Mouse (Mus musculus) midbrain, embryonic 15.5 days (tissue): Measurements from ENCODE around the gene Emsy. TPM values are rescaled to one million over a fixed set of nuclear protein-coding genes. Genes with fewer than 3 reads are reported as not detected.

Experiments used
- ATAC-seq: fragments of 200-750 bp; cut with Nextera tagmentation; replicated peaks from 2 replicates; pipeline ENCODE4 v1.8.0; 2017; ENCODE audit warnings: moderate TSS enrichment
- H3K27ac ChIP-seq: fragments of 300-500 bp; sonication (generic); 2 replicates; pipeline ENCODE4 v1.5.1; 2015; ENCODE audit warnings: mild to moderate bottlenecking, inconsistent platforms
- H3K27me3 ChIP-seq: fragments of 300-500 bp; sonication (generic); replicated peaks from 2 replicates; pipeline ENCODE4 v1.6.1; 2015; ENCODE audit warnings: inconsistent platforms
- H3K36me3 ChIP-seq: fragments of 300-500 bp; sonication (generic); replicated peaks from 2 replicates; pipeline ENCODE4 v1.6.1; 2015; ENCODE audit warnings: inconsistent platforms
- H3K4me1 ChIP-seq: fragments of 300-500 bp; sonication (generic); 2 replicates; pipeline ENCODE4 v1.6.1; 2015; ENCODE audit warnings: inconsistent platforms
- H3K4me2 ChIP-seq: fragments of 300-500 bp; sonication (generic); 2 replicates; pipeline ENCODE4 v1.6.1; 2015; ENCODE audit warnings: inconsistent platforms, mild to moderate bottlenecking, moderate library complexity
- H3K4me3 ChIP-seq: fragments of 300-500 bp; sonication (generic); 2 replicates; pipeline ENCODE4 v1.5.1; 2015; ENCODE audit warnings: mild to moderate bottlenecking, inconsistent platforms
- H3K9ac ChIP-seq: fragments of 300-500 bp; sonication (generic); 2 replicates; pipeline ENCODE4 v1.6.1; 2015; ENCODE audit warnings: mild to moderate bottlenecking, inconsistent platforms
- H3K9me3 ChIP-seq: fragments of 300-500 bp; sonication (generic); 2 replicates; pipeline ENCODE4 v1.6.1; 2016; ENCODE audit warnings: inconsistent platforms
- WGBS: fragments of 180-500 bp; shearing (Covaris S2); methylation state at CpG from one replicate; pipeline ENCODE4 v1.1.7; 2015; ENCODE audit warnings: mixed read lengths; 5-methylcytosine and 5-hydroxymethylcytosine counted together
- polyA plus RNA-seq: library from polyadenylated mRNA; unstranded; fragments of >200 nt; fragmentation: Nextera tagmentation; extraction: Ambion mirVana; gene quantifications from 2 replicates; pipeline ENCODE4 v1.2.1, GENCODE M21; 2015

Emsy gene
- polyA plus RNA-seq, result 34.4 and 40.8 TPM in 2 replicates

DNA sequence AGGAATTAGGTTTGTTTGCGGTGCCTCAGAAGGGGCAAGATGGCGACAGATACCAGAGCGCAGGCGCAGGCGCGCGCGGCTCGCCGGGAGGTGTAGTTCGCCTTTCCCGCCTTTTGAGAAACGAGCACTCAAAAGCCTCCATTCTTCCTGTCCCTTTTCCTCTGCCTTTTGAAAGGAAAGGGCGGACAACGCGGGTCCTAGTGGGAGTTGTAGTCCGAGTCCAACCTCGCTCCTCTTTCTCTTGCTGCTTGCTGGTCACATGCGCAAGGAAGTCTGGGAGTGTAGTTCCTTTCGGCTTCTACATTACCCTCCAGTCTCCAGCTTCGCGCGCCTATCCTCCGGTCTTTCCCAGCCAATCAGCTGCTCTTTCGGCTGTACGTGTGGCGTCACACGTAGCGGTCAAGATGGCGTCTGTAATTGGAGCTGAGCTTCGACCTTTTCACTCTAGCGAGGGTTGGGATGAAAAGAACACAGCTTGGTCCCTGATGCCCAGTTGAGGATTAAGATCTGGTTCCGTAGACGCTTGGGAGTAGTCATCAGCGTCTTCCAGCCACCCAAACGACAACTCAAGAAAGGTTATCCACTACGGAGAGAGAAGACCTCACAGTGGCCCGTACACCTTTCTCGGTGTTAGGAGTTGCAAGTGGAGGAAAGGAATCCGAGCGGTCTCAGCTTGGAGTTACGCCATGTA is at the start of gene Emsy:
Gene Emsy (minus strand): TSS at position 253 of the 691 bp plus-strand sequence.
- 0 out of 2 replicates have a peak, but pooled peaks cover 4% of the 10 kb centered on the region for H3K36me3 ChIP-seq
- peak within 1 kb of the TSS; percentile 80 for H3K9ac ChIP-seq
- peak within 1 kb of the TSS; percentile 83 for H3K4me3 ChIP-seq
- peak within 1 kb of the TSS; percentile 73 for H3K4me2 ChIP-seq
- WGBS, result under 1% methylated on average over 42 of the region's 42 CpGs
- ATAC-seq, result peak; percentile 97
- peaks cover 30% of the 10 kb centered on the region for H3K4me1 ChIP-seq
- peak within 1 kb of the TSS; percentile 90 for H3K27ac ChIP-seq
- no peaks in the 10 kb centered on the region for H3K27me3 ChIP-seq
- H3K9me3 ChIP-seq, result no peaks in the 10 kb centered on the region

DNA sequence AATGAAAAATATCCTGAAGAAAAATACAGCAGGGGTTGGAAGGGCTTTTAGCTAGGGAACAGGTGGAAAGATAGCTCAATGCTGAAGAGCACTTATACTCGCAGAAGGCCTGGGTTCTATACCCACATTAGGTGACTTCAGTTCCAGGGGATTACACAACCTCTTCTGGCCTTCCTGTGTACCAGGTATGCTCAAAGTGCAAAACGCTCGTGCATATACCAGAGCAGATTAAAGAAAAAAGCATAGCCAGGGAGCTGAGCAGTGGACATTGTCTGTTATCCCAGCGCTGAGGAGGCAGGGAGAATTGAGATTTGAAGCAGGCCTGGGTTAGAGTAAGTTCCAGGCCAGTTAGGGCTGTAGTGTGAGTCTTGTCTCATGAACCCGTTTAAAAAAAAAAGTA is 47.7 kb upstream of the Emsy start:
- 62% methylated on average over 5 of the region's 5 CpGs for WGBS
- no peak for ATAC-seq
- Histone ChIP-seq H3K4me2 (peak overlapping the region; percentile 68), H3K4me3 (peak overlapping the region; percentile 89), H3K4me1 (peaks cover 27% of the 10 kb centered on the region), H3K27ac (no peak overlapping the region), H3K36me3 (no peaks in the 10 kb centered on the region), H3K27me3 (no peaks in the 10 kb centered on the region), H3K9me3 (no peaks in the 10 kb centered on the region), H3K9ac (peak overlapping the region; percentile 87)

DNA sequence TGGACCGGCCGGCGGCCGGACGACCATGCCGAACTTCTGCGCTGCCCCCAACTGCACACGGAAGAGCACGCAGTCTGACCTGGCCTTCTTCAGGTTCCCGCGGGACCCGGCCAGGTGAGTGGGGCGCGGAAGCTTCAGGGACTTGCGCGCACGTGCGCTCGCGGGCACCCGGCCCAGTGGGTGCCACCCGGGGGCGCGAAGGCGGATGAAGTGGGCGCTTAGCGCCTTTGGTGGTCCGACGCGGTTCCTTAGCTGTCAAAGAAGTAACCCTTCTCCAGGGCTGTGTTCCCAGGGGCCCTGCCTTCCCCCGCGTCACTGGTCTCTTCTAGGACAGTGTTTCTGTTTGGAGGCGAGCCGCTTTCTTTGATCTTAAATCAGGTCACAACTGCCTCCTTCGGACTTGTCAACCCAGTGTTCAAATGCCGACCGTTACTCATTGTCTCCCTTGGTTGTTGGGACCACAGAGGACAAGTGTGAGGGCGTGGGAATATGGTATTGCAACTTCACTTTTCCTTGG is 46.8 kb upstream of the Emsy start:
- ATAC-seq, result no peak
- WGBS, result 0% methylated on average over 38 of the region's 38 CpGs

DNA sequence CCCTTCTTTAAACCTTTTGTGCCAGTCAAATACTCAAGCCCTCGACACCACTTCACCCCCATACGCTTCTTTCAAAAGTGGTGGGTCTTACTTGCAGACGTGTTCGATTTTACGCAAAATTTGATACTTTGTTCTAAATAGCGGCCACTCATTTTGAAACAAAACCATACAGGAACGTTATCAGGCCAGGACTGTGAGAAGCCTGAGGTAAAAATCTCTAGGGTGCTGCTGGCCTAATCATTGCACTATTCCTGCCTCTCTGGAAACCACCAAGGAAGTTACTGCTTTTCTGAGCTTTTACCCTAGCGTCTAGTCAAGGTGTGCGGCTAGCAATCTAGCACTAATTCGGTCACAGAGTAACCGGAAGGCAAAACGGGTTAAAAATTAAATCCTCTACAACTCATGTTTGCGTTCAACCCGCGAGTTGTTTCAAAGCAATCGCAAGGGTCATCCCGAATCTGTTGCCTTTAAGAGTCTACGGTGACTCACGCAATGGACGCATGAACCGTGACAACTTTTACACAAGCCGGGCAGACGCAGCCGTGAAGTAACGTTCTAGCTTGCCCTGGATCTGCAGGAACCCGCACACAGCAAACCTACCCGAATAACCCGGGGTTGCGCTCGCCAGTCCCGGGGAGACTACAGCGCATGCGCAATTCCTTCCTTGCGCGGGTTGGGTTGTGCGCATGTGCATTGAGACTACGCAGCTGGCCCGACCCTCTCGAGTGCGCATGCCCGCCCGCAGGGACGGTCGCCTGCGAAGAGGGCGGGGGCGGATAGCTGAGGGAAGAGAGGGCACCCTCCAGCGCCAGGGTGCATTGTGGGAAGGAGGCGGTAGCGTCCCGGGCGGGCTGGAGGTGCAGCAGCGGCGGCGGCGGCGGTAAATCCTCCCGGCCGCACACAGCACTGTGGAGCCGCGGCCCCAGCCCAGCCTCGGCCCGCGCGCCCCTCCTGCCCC is 46.0 kb upstream of the Emsy start, which contains the start of gene Thap12:
Gene Thap12 (plus strand): TSS at position 821 of the 958 bp plus-strand sequence.
- Histone ChIP-seq H3K9ac (peak within 1 kb of the TSS; percentile 87), H3K4me3 (peak within 1 kb of the TSS; percentile 89), H3K4me2 (peak within 1 kb of the TSS; percentile 68), H3K27ac (peak within 1 kb of the TSS; percentile 77), H3K27me3 (no peaks in the 10 kb centered on the region), H3K36me3 (no peaks in the 10 kb centered on the region), H3K4me1 (peaks cover 27% of the 10 kb centered on the region), H3K9me3 (no peaks in the 10 kb centered on the region)
- peak; percentile 99 for ATAC-seq
- WGBS, result 2% methylated on average over 65 of the region's 65 CpGs

More for the DNA sequence above, 46.8 kb upstream of the Emsy start:
- H3K9me3 ChIP-seq, result no peaks in the 10 kb centered on the region
- no peaks in the 10 kb centered on the region for H3K36me3 ChIP-seq
- no peaks in the 10 kb centered on the region for H3K27me3 ChIP-seq
- H3K4me1 ChIP-seq, result peaks cover 27% of the 10 kb centered on the region
- peak overlapping the region; percentile 87 for H3K9ac ChIP-seq
- H3K4me3 ChIP-seq, result peak overlapping the region; percentile 89
- H3K27ac ChIP-seq, result peak overlapping the region; percentile 77
- peak overlapping the region; percentile 68 for H3K4me2 ChIP-seq

DNA sequence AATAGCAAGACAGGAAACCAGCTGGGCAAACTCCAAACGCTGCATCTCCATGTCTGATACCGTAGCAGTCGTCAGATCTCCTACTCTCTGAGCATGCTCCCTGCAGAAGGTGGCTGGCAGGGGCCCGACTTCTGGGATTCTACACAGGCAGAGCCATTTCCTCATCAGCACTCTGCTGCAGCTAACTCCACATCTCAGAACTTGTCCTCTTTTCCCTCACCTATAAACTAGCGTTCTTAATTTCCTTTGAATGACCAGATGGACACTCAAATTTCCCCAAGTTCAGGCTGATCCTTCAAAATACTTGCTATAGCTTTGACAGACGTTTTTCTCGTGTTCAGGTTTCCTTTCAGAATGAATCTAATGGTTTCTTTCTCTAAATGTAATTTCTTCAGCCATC is 45.2 kb upstream of the Emsy start:
- H3K4me1 ChIP-seq, result peaks cover 27% of the 10 kb centered on the region
- no peaks in the 10 kb centered on the region for H3K9me3 ChIP-seq
- H3K27ac ChIP-seq, result no peak overlapping the region
- WGBS, result 60% methylated on average over 7 of the region's 7 CpGs
- ATAC-seq, result no peak
- H3K4me2 ChIP-seq, result peak overlapping the region; percentile 53
- no peaks in the 10 kb centered on the region for H3K36me3 ChIP-seq
- no peaks in the 10 kb centered on the region for H3K27me3 ChIP-seq
- H3K4me3 ChIP-seq, result peak overlapping the region; percentile 89
- H3K9ac ChIP-seq, result peak overlapping the region; percentile 58

DNA sequence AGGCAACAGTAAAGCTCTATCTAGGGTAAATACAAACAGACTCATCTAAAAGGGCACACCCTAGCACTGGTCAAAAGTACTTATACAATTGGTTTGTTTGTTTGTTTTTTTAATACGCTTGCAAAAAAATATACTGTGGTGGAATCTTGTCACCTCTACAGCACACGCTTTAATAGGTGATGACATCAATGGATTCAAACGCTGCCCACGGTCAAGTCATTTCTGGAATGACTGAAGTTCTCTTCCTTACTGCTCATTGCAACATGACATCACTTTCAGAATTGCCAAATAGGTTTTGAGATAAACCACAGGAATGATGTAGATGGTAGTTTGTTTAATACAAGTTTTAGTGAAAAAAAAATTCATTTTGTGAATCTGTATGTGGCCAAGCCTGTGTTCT is 42.0 kb upstream of the Emsy start:
- ATAC-seq, result no peak
- Histone ChIP-seq H3K9ac (no peak overlapping the region), H3K9me3 (no peaks in the 10 kb centered on the region), H3K4me1 (peaks cover 8% of the 10 kb centered on the region), H3K36me3 (no peaks in the 10 kb centered on the region), H3K27ac (no peak overlapping the region), H3K27me3 (no peaks in the 10 kb centered on the region), H3K4me3 (no peak overlapping the region), H3K4me2 (no peak overlapping the region)
- 90% methylated on average over 4 of the region's 4 CpGs for WGBS

DNA sequence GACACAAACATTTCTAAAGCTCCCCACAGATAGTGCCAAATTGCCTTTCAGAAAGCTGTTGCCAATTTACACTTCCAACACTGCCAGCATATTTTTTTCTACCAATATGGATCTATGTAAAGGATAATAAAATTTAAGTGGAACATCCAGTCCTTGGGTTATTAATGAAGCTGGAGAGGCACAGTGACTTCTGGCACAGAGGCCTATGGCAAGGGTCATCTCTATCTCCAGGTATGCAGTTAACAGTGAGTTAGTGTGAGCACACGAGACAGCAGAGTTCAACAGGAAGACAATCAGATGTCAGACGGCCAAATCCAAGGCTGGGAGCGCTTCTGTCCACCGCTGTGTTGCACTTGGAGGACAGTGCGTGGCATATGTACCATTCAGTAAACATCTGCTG is 41.5 kb upstream of the Emsy start:
- Histone ChIP-seq H3K36me3 (no peaks in the 10 kb centered on the region), H3K4me2 (no peak overlapping the region), H3K4me1 (peaks cover 8% of the 10 kb centered on the region), H3K9ac (no peak overlapping the region), H3K4me3 (no peak overlapping the region), H3K27ac (no peak overlapping the region), H3K27me3 (no peaks in the 10 kb centered on the region), H3K9me3 (no peaks in the 10 kb centered on the region)
- ATAC-seq, result no peak
- WGBS, result 65% methylated on average over 5 of the region's 5 CpGs

DNA sequence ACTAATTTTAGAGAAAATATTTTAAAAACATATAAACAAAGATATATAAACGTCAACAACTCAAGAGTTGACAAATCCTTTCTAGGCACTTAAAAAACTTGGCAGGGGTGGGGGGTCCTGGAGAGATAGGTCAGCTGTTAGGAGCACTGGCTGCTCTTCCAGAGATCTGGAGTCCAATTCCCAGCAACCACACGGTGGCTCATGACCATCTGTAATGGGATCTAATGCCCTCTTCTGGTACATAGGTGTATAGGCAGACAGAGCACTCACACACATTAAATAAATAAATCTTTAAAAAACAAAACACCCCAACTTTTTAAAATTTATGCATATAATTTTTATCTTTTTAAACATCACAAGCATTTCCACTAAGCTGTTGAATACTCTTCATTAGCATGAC is 40.9 kb upstream of the Emsy start:
- WGBS, result 13% methylated on average over 2 of the region's 2 CpGs
- H3K9me3 ChIP-seq, result no peaks in the 10 kb centered on the region
- no peak overlapping the region for H3K4me3 ChIP-seq
- H3K36me3 ChIP-seq, result no peaks in the 10 kb centered on the region
- ATAC-seq, result no peak
- H3K4me1 ChIP-seq, result peaks cover 8% of the 10 kb centered on the region
- H3K4me2 ChIP-seq, result no peak overlapping the region
- H3K27ac ChIP-seq, result no peak overlapping the region
- H3K27me3 ChIP-seq, result no peaks in the 10 kb centered on the region
- H3K9ac ChIP-seq, result no peak overlapping the region

DNA sequence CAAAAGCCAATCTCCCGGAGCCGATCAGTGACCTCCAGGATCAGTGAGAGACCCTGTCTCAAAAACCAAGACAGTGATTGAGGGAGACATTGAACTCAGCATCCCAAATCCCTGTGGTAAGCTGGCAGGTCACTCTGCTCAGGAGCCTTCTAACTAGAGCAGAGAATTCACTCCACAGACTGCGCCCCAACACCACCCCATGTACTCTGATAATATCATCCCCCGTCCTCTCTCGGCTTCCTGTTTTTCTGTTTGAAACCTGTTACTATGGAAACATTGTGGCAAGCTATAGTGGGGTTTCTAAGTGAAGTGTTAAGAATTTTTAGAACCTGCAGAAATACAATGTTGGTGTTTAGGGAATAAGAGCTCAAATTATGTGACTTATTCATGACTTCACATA is 37.5 kb upstream of the Emsy start:
- Histone ChIP-seq H3K4me3 (no peak overlapping the region), H3K9ac (no peak overlapping the region)
- 81% methylated on average over 5 of the region's 5 CpGs for WGBS

DNA sequence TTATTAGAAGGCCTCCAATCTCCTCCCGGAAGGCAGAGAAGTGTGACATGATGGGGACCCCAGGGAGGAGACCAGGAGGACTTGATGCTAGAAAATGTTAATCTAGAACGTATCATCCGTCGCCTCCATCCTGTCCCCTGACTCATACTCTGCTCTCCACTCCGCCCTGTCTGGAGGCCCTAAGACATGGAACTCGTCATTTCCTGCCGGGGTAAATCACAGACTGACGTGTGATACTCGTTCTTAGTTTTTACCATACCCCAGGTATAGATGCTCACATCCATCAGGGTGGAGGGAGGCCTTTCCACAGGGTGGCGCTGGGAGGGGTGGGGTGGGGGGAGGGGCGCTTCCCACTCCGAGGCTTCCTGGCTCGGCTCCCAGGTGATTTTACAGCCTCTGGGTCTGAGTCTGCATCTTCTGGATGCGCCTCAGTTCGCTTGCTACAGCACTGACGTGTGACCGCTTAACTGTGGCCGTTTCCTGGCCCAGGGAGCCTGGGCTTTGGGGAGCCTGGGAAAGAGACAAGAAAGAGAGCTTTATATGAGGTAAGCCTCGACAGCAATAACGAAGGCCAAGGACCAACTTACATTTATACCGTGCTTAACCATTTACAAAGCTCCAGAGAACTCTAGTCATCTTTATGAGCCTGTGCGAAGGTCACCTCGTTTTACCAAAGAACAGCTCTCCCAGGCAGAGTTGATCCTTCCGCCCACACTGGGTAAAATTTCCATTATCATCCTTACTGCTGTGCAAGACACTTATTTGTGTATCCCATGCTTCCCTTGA is 36.4 kb upstream of the Emsy start:
- ATAC-seq, result no peak
- Histone ChIP-seq H3K4me3 (no peak overlapping the region), H3K36me3 (no peaks in the 10 kb centered on the region), H3K4me1 (no peaks in the 10 kb centered on the region), H3K27ac (no peak overlapping the region), H3K9ac (no peak overlapping the region), H3K4me2 (no peak overlapping the region), H3K27me3 (no peaks in the 10 kb centered on the region), H3K9me3 (no peaks in the 10 kb centered on the region)
- WGBS, result 52% methylated on average over 24 of the region's 24 CpGs

More for the DNA sequence above, 37.5 kb upstream of the Emsy start:
- no peaks in the 10 kb centered on the region for H3K36me3 ChIP-seq
- ATAC-seq, result no peak
- no peaks in the 10 kb centered on the region for H3K9me3 ChIP-seq
- H3K27ac ChIP-seq, result no peak overlapping the region
- H3K4me2 ChIP-seq, result no peak overlapping the region
- no peaks in the 10 kb centered on the region for H3K4me1 ChIP-seq
- H3K27me3 ChIP-seq, result no peaks in the 10 kb centered on the region

DNA sequence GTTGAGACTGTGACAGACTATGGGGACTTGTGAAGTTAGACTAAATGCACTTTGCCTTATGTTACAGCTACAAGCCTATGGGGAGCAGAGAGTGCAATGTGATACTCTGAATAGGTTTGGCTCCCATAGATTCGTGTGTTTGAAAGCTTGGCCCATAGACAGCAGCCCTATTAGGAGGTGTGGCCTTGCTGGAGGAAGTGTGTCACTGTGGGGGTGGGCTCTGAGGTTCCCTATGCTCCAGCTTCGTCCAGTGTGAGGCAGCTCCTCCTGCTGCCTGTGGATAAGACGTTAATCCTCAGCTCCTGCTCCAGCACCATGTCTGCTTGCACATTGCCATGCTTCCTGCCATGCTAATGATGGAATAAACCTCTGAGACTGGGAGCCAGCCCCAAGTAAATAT is 34.2 kb upstream of the Emsy start:
- 26% methylated on average over 3 of the region's 3 CpGs for WGBS
- no peak for ATAC-seq
- H3K27me3 ChIP-seq, result no peaks in the 10 kb centered on the region

More for the DNA sequence above, 34.2 kb upstream of the Emsy start:
- Histone ChIP-seq H3K4me2 (no peak overlapping the region), H3K27ac (no peak overlapping the region), H3K4me1 (no peaks in the 10 kb centered on the region), H3K36me3 (no peaks in the 10 kb centered on the region), H3K4me3 (no peak overlapping the region), H3K9me3 (no peaks in the 10 kb centered on the region), H3K9ac (no peak overlapping the region)
